Mouse (Mus musculus): Measurements from ENCODE around the gene Otop3. TPM values are rescaled to one million over a fixed set of nuclear protein-coding genes. Genes with fewer than 3 reads are reported as not detected.

Otop3 gene
- polyA plus RNA-seq (2012; rRNA removed) = 0.06 and 0.12 TPM in 2 replicates

GRCm38 (mm10) chr11:115334531-115334930 is at the start of gene Otop3:
Otop3 (plus strand) TSS chr11:115334731.
- TF ChIP-seq POLR2A (IDR thresholded peaks at IDR 0.05; ENCODE audit: control insufficient read depth, extremely low read depth, insufficient read depth, low read length, poor library complexity) = no peak
- no peak within 1 kb of the TSS for H3K27ac ChIP-seq (ENCODE audit: control insufficient read depth, insufficient read depth, low read length)
- H3K4me1 ChIP-seq (replicated peaks; ENCODE audit: control insufficient read depth, insufficient read depth, low read length) = no peaks in the 10 kb centered on the region
- H3K27me3 ChIP-seq (ENCODE audit: control insufficient read depth, insufficient read depth, low read length) = peaks cover 12% of the 10 kb centered on the region; the same call in 1 of the 2 replicates
- DNase-seq = no peak
- no peak within 1 kb of the TSS for H3K4me3 ChIP-seq (ENCODE audit: control insufficient read depth, insufficient read depth, low read length)
- no peaks in the 10 kb centered on the region for H3K36me3 ChIP-seq (ENCODE audit: control insufficient read depth, insufficient read depth, low read length)
- WGBS = 12% methylated on average over 29 of the region's 29 CpGs

DNA sequence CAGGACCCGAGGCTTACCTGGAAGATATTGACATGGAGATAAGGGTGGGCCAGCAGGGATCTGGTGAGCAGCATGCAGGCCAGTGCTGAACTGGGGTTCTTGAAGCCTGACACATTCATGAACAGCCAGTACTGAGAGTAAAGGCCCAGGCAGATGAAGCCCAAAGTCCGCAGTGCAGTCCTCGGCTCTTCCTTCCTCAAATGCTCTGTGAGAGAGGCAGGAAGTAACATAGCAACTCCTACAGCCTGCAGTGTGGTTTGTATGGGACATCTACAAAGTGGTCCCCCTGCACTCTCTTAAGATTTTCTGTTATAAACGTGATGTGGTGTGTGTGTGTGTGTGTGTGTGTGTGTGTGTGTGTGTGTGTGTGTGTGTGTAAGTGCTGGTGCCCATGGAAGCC is 49.2 kb upstream of the Otop3 start:
- no peaks in the 10 kb centered on the region for H3K27me3 ChIP-seq (ENCODE audit: control insufficient read depth, insufficient read depth, low read length)
- DNase-seq = no peak

DNA sequence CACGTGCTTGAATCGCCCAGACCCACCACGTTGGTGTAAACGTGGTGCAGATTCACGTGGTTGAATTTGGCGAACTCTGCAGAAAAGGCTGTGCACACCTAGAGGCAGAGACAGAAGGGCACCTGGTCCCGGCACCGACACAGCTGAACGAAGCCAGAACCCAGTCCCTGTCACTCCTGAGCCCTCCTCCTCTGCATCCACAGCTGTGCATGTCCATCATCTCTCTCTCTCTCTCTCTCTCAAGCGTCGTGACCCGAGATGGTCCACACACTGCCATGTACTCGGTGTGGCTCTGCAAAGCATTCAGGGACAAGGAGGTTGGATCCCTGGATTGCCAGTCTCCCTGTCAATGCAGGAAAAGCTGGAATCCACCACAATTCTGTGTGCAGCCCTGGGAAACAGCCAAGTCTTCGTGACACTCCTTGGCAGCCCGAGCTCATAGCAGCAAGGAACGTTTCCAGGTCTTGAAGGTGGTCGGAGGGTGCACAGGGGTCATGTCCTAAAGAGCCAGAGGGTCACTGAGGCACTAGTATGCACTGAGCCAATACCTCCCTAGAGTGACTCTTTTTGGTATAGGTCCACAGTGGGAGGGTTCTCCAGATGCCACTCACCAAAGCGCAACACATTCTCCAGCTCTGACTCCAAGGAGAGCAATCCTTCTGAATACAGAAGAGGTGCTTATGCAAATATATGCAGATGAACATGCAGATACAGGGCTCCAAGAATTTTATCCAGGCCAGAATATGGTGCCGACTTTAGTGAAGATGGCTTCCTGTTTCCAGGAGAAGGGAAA is 48.1 kb upstream of the Otop3 start:
- H3K27ac ChIP-seq (ENCODE audit: control insufficient read depth, insufficient read depth, low read length) = no peak overlapping the region
- DNase-seq = no peak
- TF ChIP-seq POLR2A (IDR thresholded peaks at IDR 0.05; ENCODE audit: control insufficient read depth, extremely low read depth, insufficient read depth, low read length, poor library complexity) (no peak), CTCF (IDR thresholded peaks at IDR 0.05; ENCODE audit: borderline replicate concordance, control insufficient read depth, extremely low read depth, insufficient read depth, low read length, poor library complexity) (no peak)
- H3K4me3 ChIP-seq (ENCODE audit: control insufficient read depth, insufficient read depth, low read length) = no peak overlapping the region
- no peaks in the 10 kb centered on the region for H3K36me3 ChIP-seq (ENCODE audit: control insufficient read depth, insufficient read depth, low read length)
- peaks cover 16% of the 10 kb centered on the region for H3K4me1 ChIP-seq (replicated peaks; ENCODE audit: control insufficient read depth, insufficient read depth, low read length)
- 77% methylated on average over 19 of the region's 19 CpGs for WGBS
- no peaks in the 10 kb centered on the region for H3K27me3 ChIP-seq (ENCODE audit: control insufficient read depth, insufficient read depth, low read length)

More for the DNA sequence above, 49.2 kb upstream of the Otop3 start:
- Histone ChIP-seq H3K4me3 (ENCODE audit: control insufficient read depth, insufficient read depth, low read length) (no peak overlapping the region), H3K4me1 (replicated peaks; ENCODE audit: control insufficient read depth, insufficient read depth, low read length) (peaks cover 16% of the 10 kb centered on the region), H3K27ac (ENCODE audit: control insufficient read depth, insufficient read depth, low read length) (no peak overlapping the region), H3K36me3 (ENCODE audit: control insufficient read depth, insufficient read depth, low read length) (no peaks in the 10 kb centered on the region)
- no peak for TF ChIP-seq CTCF (IDR thresholded peaks at IDR 0.05; ENCODE audit: borderline replicate concordance, control insufficient read depth, extremely low read depth, insufficient read depth, low read length, poor library complexity)
- no peak for TF ChIP-seq POLR2A (IDR thresholded peaks at IDR 0.05; ENCODE audit: control insufficient read depth, extremely low read depth, insufficient read depth, low read length, poor library complexity)
- 21% methylated on average over 4 of the region's 4 CpGs for WGBS

GRCm38 (mm10) chr11:115287386-115287785 is 47.1 kb upstream of the Otop3 start:
- Histone ChIP-seq H3K27ac (ENCODE audit: control insufficient read depth, insufficient read depth, low read length) (no peak overlapping the region), H3K4me1 (replicated peaks; ENCODE audit: control insufficient read depth, insufficient read depth, low read length) (peaks cover 16% of the 10 kb centered on the region), H3K36me3 (ENCODE audit: control insufficient read depth, insufficient read depth, low read length) (no peaks in the 10 kb centered on the region), H3K27me3 (ENCODE audit: control insufficient read depth, insufficient read depth, low read length) (no peaks in the 10 kb centered on the region), H3K4me3 (ENCODE audit: control insufficient read depth, insufficient read depth, low read length) (no peak overlapping the region)
- 97% methylated on average over 5 of the region's 5 CpGs for WGBS
- no peak for DNase-seq
- TF ChIP-seq POLR2A (IDR thresholded peaks at IDR 0.05; ENCODE audit: control insufficient read depth, extremely low read depth, insufficient read depth, low read length, poor library complexity) (no peak), CTCF (IDR thresholded peaks at IDR 0.05; ENCODE audit: borderline replicate concordance, control insufficient read depth, extremely low read depth, insufficient read depth, low read length, poor library complexity) (no peak)

GRCm38 (mm10) chr11:115288305-115288704 is 46.2 kb upstream of the Otop3 start:
- H3K36me3 ChIP-seq (ENCODE audit: control insufficient read depth, insufficient read depth, low read length) = no peaks in the 10 kb centered on the region
- H3K27me3 ChIP-seq (ENCODE audit: control insufficient read depth, insufficient read depth, low read length) = no peaks in the 10 kb centered on the region
- H3K27ac ChIP-seq (ENCODE audit: control insufficient read depth, insufficient read depth, low read length) = no peak overlapping the region
- 89% methylated on average over 2 of the region's 2 CpGs for whole genome bisulfite sequencing
- TF ChIP-seq POLR2A (IDR thresholded peaks at IDR 0.05; ENCODE audit: control insufficient read depth, extremely low read depth, insufficient read depth, low read length, poor library complexity) = no peak
- no peak for TF ChIP-seq CTCF (IDR thresholded peaks at IDR 0.05; ENCODE audit: borderline replicate concordance, control insufficient read depth, extremely low read depth, insufficient read depth, low read length, poor library complexity)
- DNase-seq = no peak
- no peak overlapping the region for H3K4me3 ChIP-seq (ENCODE audit: control insufficient read depth, insufficient read depth, low read length)
- H3K4me1 ChIP-seq (replicated peaks; ENCODE audit: control insufficient read depth, insufficient read depth, low read length) = peaks cover 16% of the 10 kb centered on the region

- Histone ChIP-seq H3K27ac (ENCODE audit: control insufficient read depth, insufficient read depth, low read length) (no peak overlapping the region), H3K27me3 (ENCODE audit: control insufficient read depth, insufficient read depth, low read length) (no peaks in the 10 kb centered on the region), H3K4me1 (replicated peaks; ENCODE audit: control insufficient read depth, insufficient read depth, low read length) (peaks cover 15% of the 10 kb centered on the region), H3K4me3 (ENCODE audit: control insufficient read depth, insufficient read depth, low read length) (no peak overlapping the region), H3K36me3 (ENCODE audit: control insufficient read depth, insufficient read depth, low read length) (no peaks in the 10 kb centered on the region)
- no peak for TF ChIP-seq CTCF (IDR thresholded peaks at IDR 0.05; ENCODE audit: borderline replicate concordance, control insufficient read depth, extremely low read depth, insufficient read depth, low read length, poor library complexity)
- no peak for TF ChIP-seq POLR2A (IDR thresholded peaks at IDR 0.05; ENCODE audit: control insufficient read depth, extremely low read depth, insufficient read depth, low read length, poor library complexity)
- WGBS = 88% methylated on average over 8 of the region's 8 CpGs
- no peak for DNase-seq
These were observed 44.6 kb upstream of the Otop3 start for GRCm38 (mm10) chr11:115289885-115290284.
